Mouse (Mus musculus) skeletal muscle tissue, adult 2 months (tissue): ENCODE data around the gene Tshz2.

ENCODE experiments used
- DNase-seq: peaks from one replicate; pipeline ENCODE4 v3.0.0-alpha.2; 2012; ENCODE audit warnings: low read depth, low spot score

Gene Tshz2

GRCm38 (mm10) chr2:169869468-169869867, 236.7 kb downstream of the Tshz2 start:
- no peak for DNase-seq

DNA sequence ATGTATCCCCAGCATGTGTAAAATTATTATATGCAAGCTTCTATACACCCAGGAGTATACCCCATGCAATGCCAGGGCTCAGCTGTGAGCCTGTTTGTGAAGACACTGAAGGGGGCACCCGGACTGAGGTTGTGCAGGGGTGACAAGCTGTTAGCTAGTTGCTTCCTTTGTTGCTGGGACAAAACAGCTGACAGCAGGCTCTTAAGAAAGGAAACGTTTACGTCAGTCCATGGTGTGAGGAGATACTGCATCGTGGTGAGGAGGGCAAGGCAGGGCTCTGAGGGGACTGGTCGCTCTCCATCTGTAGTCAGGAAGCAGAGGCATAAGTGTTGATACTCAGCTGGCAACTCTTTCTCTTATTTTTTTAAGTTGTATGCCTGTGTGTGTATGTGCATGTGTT, 237.7 kb downstream of the Tshz2 start:
- DNase-seq = no peak

DNA sequence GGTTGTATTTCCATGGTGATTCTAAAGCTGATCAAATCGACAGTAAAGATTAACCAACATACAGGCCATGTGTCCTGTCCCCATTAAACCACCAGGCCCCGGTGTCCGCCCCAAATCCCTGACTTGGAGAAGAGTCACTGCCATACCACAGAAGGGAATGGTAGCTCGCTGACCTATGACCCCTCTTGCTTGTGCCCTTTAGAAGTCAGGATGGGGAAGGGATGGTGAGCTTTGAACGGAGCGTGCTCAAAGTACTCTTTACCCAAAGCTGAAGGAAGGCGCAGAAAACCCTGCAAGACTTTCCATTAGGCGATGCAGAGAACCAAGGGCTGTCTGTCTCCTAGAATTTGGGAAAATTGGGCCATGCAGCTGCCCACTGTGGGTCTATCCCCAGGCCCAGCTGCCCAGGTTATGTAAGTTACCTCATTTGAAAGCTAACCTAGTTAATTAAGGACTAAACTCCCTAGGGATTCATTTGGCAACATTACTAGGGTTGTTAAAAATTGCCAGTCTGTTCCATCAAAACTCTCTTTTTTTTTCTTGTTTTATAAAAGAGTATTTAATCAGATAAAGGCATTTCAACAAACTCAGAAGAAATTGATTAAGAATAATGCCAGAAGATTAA, 238.7 kb downstream of the Tshz2 start:
- DNase-seq = no peak

DNA sequence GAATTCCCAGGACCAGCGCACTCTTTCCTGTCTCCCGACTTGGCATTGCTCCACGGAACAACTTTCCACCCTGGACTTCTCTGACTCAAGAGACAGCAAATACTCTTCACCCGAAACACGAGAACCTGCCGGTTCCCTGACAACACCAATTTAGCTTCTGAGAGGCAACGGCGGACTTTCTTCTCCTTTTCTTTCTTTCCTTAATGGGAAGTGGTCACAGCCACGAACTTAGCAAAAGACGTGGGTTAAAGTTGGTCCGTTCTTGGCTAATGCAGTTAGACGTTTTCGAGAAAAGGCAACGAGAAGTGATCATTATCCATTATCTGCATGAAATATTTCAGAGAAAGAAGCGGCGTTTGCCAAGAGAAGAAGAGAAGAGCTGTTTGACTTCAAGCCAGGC, 240.6 kb downstream of the Tshz2 start:
- no peak for DNase-seq

DNA sequence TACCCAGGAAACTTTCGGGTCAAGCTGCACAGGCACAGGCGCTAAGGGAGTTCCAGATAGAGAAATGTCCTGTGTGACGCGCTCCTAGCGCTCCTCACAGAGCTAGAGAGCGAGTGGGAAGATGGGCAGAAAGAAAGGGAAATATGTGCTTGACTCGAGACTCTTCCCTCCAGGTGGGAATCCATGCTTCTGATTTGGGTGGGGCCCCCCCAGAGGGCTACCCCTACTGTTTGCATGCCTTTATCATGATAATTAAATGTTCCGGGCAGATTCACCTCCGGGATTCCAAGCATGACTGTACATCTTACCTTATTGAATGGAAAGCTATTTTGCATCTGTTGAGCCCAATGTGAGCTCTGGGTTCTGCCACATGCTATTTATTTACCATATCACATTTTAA, 255.1 kb downstream of the Tshz2 start:
- no peak for DNase-seq

GRCm38 (mm10) chr2:169892441-169893038, 259.7 kb downstream of the Tshz2 start:
- DNase-seq = no peak

- DNase-seq = no peak
These were observed 270.1 kb downstream of the Tshz2 start for GRCm38 (mm10) chr2:169902896-169903295.

- no peak for DNase-seq
These were observed 273.6 kb downstream of the Tshz2 start for GRCm38 (mm10) chr2:169906396-169906795.

DNA sequence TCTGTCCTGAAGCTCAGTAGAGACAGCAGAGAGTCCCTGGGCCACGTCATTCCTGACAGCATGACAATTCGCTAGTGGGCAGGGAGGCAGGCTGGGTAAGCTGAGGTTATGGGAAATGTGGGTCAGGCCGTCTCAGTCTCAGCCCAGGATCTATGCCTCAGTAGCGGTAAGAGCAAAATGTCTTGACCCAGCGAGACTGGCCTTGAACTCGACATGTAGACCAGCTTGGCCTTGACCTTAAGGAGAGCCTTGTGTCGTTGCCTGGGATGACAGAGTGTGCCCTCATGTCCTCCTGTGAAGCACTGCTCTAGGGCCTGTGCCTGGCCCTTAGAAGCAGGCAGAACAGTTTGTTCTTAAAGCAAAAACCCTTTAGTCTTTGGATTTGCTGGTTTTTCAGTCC, 275.2 kb downstream of the Tshz2 start:
- no peak for DNase-seq

- no peak for DNase-seq
These were observed 277.8 kb downstream of the Tshz2 start for GRCm38 (mm10) chr2:169910606-169911005.

DNA sequence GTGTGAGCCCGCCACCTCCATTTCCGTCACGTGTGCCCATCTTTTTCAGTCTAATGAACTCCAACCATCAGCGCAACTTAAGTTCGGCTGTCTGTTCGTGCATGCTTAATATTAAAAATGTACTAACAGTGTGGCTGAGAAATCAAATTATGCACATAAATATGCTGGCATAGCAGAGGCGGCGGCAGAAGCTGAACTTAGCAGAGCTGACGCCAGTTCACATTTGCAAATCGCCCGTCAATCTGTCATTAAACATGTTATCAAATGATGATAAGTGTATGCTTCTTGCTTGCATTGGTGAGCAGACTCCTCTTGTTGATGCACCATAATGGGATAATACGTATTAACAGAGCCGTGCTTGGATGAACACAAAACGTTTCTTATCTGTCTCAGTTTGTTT, 280.0 kb downstream of the Tshz2 start:
- DNase-seq = no peak

- no peak for DNase-seq
These were observed 282.1 kb downstream of the Tshz2 start for GRCm38 (mm10) chr2:169914903-169915302.

- DNase-seq = no peak
These were observed 282.5 kb downstream of the Tshz2 start for GRCm38 (mm10) chr2:169915326-169915725.

DNA sequence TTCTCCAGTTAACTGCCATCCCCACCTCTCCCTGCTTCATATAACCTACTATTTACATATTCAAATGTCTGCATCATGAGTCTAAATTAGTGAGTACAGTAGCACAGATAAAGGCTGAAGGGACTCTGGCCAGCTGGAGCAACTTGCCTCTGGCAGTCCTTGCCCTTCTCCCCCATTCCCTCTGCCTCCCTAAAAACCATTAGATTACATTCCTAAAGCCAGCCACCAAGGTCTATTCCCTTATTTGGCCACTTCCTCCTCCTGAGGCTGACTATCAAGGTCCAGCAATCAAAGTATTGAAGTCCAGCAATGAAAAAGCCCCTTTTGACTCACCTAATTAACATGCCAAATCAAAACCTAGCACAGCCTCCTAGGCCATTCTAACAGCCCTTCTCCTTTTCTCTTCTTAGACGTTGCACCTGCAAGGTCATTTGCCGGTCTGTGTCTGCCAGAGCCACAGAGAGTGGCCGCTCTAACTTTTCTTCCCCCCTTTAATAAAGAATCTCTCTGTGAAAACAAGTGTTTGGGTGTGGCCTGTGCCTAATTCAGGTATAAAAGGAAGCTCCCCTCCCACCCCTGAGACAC, 286.4 kb downstream of the Tshz2 start:
- no peak for DNase-seq

DNA sequence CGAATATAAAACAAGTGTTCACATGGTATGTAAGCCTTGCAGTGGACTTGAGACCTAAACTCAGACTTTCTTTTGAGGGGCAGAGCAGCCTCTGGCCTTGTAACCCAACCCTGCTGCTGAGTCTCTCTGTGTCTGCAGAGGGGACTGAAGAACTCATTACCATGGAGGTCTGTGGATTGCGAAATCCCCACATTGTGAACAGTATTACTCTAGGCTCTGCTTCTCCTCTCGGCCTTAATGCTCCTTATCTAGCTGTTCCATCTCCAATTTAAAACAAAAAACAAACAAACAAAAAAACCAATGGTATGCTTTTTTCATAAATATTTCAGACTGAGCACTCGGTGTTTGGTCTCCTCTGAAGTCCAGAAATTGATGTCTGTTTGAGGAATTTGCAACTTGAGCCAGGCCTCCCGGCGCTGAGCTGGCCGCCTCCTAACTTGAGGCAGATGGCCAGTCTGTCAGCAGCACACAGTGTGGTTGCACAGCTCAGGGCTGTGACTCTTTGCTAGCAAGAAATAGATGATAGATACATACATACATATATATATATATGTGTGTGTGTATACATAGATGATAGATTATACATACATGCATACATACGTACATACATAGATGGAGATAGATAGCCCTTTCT, 291.5 kb downstream of the Tshz2 start:
- DNase-seq = no peak

DNA sequence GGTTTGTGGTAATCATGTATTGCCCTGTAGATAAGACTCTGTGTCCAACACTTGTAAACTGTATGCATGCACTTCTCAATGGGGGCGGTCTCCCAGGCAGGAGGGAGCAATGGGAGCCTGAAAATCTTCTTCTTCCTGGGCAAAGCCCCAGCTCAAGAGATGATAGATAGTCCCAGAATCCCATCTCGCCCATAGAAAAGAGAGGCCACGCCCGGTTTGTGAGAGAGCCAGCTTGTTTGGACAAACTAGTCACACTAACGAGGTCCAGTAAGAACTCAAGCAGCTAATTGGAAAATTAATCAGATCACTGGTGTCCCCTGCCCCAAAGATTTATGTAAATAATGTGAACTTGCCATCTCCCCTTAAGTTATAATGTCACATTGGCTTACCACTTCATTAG, 292.7 kb downstream of the Tshz2 start:
- DNase-seq = no peak

- DNase-seq = peak; percentile 59
These were observed 293.2 kb downstream of the Tshz2 start for GRCm38 (mm10) chr2:169926016-169926415.

GRCm38 (mm10) chr2:169927401-169927800, 294.6 kb downstream of the Tshz2 start:
- DNase-seq = no peak

GRCm38 (mm10) chr2:169928447-169929120, 295.8 kb downstream of the Tshz2 start:
- DNase-seq = no peak

DNA sequence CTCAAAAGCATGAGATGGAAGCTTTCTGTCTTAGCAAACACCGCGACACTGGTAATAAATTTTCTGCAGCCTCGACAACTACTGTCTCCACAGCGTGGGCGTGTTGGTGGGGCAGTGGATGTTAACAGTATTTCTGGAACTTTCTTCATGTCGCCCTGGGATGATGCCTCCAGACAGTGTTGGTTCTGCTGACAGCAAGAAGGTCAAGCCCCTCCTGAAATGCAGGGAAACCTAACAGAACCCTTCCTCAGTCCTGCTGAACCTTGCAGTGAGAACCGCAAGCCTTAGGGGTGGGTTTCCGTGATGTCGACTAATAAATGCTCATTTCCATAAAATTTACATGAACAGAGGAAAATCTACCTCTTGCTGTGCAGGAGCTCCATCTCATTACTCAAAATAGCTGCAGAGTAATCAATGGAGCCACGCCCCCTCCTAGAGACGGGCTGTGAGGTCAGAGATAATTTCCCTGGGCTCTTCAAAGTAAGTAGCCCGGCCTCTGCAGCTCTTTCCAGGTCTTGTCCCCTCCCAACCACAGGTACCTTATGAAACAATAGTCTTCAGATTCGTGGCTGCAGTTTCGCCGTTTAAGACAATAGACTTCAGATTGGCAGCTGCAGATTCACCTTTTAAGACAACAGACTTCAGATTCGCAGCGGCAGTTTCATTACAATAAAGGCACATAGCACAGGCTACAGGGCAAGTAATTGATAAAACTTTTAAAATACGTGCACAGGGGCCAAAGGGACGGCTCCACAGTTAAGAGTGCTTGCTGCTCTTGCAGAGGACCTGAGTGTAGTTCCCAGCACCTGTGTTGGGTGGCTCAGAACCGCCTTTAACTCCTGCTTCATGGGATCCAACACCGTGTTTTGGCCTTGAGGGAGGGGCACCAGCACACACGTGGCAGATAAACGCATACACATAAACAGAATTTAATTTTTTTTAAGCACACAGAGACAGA, 297.0 kb downstream of the Tshz2 start:
- no peak for DNase-seq

DNA sequence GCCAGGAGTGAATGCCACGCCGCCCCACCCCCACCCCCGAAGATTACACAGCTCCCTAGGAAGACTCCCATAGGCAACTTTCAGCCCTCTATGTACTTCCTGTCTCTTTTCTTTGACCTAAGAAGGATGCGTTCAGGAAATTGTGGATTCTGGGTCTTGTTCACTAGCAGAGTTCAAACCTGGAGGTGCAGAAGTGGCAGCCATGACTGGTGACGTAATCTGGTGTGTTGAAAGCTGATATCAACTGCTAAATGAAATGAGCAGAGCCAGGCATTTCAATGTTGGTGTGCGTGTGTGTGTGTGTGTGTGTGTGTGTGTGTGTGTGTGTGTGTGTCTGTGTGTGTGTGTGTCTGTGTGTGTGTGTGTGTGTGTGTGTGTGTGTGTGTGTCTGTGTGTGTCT, 302.8 kb downstream of the Tshz2 start:
- DNase-seq = no peak
